Mouse (Mus musculus) forebrain, embryonic 16.5 days (tissue): ENCODE data around the gene Nol4l. TPM values are rescaled to one million over a fixed set of nuclear protein-coding genes. Genes with fewer than 3 reads are reported as not detected.

ENCODE experiments used
- ATAC-seq: fragments of 200-750 bp; cut with Nextera tagmentation; 2 replicates; pipeline ENCODE4 v1.8.0; 2017; ENCODE audit warnings: mild to moderate bottlenecking, moderate library complexity
- H3K27ac ChIP-seq: fragments of 300-500 bp; sonication (generic); 2 replicates; pipeline ENCODE4 v1.5.1; 2014; ENCODE audit warnings: low read length, control low read depth
- H3K27me3 ChIP-seq: fragments of 300-500 bp; sonication (generic); replicated peaks from 2 replicates; pipeline ENCODE4 v1.6.1; 2014; ENCODE audit warnings: low read length; ENCODE audit not compliant: control insufficient read depth, insufficient read depth
- H3K36me3 ChIP-seq: fragments of 300-500 bp; sonication (generic); 2 replicates; pipeline ENCODE4 v1.6.1; 2014; ENCODE audit not compliant: control insufficient read depth, insufficient read depth
- H3K4me1 ChIP-seq: fragments of 300-500 bp; sonication (generic); replicated peaks from 2 replicates; pipeline ENCODE4 v1.6.1; 2014; ENCODE audit warnings: low read length; ENCODE audit not compliant: control insufficient read depth, insufficient read depth
- H3K4me2 ChIP-seq: fragments of 300-500 bp; sonication (generic); 2 replicates; pipeline ENCODE4 v1.6.1; 2014; ENCODE audit warnings: mild to moderate bottlenecking, low read length, control low read depth
- H3K4me3 ChIP-seq: fragments of 300-500 bp; sonication (generic); replicated peaks from 2 replicates; pipeline ENCODE4 v1.5.1; 2014; ENCODE audit warnings: mild to moderate bottlenecking, low read length, control low read depth
- H3K9ac ChIP-seq: fragments of 300-500 bp; sonication (generic); replicated peaks from 2 replicates; pipeline ENCODE4 v1.6.1; 2014; ENCODE audit warnings: low read depth, low read length, control low read depth
- H3K9me3 ChIP-seq: fragments of 300-500 bp; sonication (generic); 2 replicates; pipeline ENCODE4 v1.6.1; 2016; ENCODE audit warnings: low read length; ENCODE audit not compliant: control insufficient read depth
- WGBS: fragments of 180-500 bp; shearing (Covaris S2); extraction: QIAGEN DNeasy Blood & Tissue Kit; methylation state at CpG from one replicate; pipeline ENCODE4 v1.1.7; 2014; 5-methylcytosine and 5-hydroxymethylcytosine counted together
- polyA plus RNA-seq: library from polyadenylated mRNA; unstranded; fragments of >200 nt; fragmentation: Nextera tagmentation; extraction: Ambion mirVana; gene quantifications from 2 replicates; pipeline ENCODE4 v1.2.1, GENCODE M21; 2015

Nol4l gene
- polyA plus RNA-seq, 1 experiment from 2014 or later: 50.4 TPM

- 75% methylated on average over 3 of the region's 3 CpGs for WGBS
- H3K36me3 ChIP-seq: peaks cover 36% of the 10 kb centered on the region
These were observed 120.8 kb downstream of the Nol4l start for GRCm38 (mm10) chr2:153408971-153409370.

GRCm38 (mm10) chr2:153406882-153407281 lies 122.9 kb downstream of the Nol4l start:
- H3K4me1 ChIP-seq: no peaks in the 10 kb centered on the region
- 72% methylated on average over 6 of the region's 6 CpGs for WGBS
- no peak overlapping the region for H3K4me2 ChIP-seq
- H3K27me3 ChIP-seq: no peaks in the 10 kb centered on the region
- H3K4me3 ChIP-seq: no peak overlapping the region
- ATAC-seq: no peak
- no peak overlapping the region for H3K9ac ChIP-seq
- H3K9me3 ChIP-seq: no peaks in the 10 kb centered on the region
- H3K36me3 ChIP-seq: peaks cover 28% of the 10 kb centered on the region
- peak overlapping the region; percentile 18; the same call in 1 of the 2 replicates for H3K27ac ChIP-seq

More at GRCm38 (mm10) chr2:153408971-153409370, 120.8 kb downstream of the Nol4l start:
- no peak overlapping the region for H3K4me3 ChIP-seq
- no peak overlapping the region for H3K9ac ChIP-seq
- H3K27me3 ChIP-seq: no peaks in the 10 kb centered on the region
- no peaks in the 10 kb centered on the region for H3K4me1 ChIP-seq
- H3K4me2 ChIP-seq: no peak overlapping the region
- no peak overlapping the region for H3K27ac ChIP-seq
- ATAC-seq: no peak
- no peaks in the 10 kb centered on the region for H3K9me3 ChIP-seq

- Histone ChIP-seq H3K9ac (no peak overlapping the region), H3K4me1 (no peaks in the 10 kb centered on the region), H3K36me3 (peaks cover 24% of the 10 kb centered on the region), H3K4me3 (no peak overlapping the region), H3K4me2 (no peak overlapping the region), H3K27ac (no peak overlapping the region), H3K9me3 (no peaks in the 10 kb centered on the region), H3K27me3 (no peaks in the 10 kb centered on the region)
- 92% methylated on average over 3 of the region's 3 CpGs for WGBS
- ATAC-seq: no peak
These were observed 124.9 kb downstream of the Nol4l start for GRCm38 (mm10) chr2:153404882-153405281.

- H3K4me1 ChIP-seq: no peaks in the 10 kb centered on the region
- WGBS: 91% methylated on average over 3 of the region's 3 CpGs
- no peaks in the 10 kb centered on the region for H3K9me3 ChIP-seq
- H3K36me3 ChIP-seq: peaks cover 32% of the 10 kb centered on the region
- ATAC-seq: no peak
- H3K27ac ChIP-seq: no peak overlapping the region
- no peak overlapping the region for H3K4me2 ChIP-seq
- H3K4me3 ChIP-seq: no peak overlapping the region
- no peaks in the 10 kb centered on the region for H3K27me3 ChIP-seq
- H3K9ac ChIP-seq: no peak overlapping the region
These were observed 125.7 kb downstream of the Nol4l start for GRCm38 (mm10) chr2:153404062-153404461.

- ATAC-seq: no peak
- Histone ChIP-seq H3K4me2 (no peak overlapping the region), H3K4me3 (no peak overlapping the region), H3K9me3 (no peaks in the 10 kb centered on the region), H3K9ac (no peak overlapping the region), H3K27me3 (no peaks in the 10 kb centered on the region), H3K36me3 (peaks cover 50% of the 10 kb centered on the region), H3K4me1 (no peaks in the 10 kb centered on the region), H3K27ac (no peak overlapping the region)
- WGBS: 68% methylated on average over 15 of the region's 15 CpGs
These were observed 130.6 kb downstream of the Nol4l start for GRCm38 (mm10) chr2:153399166-153399565.

- Histone ChIP-seq H3K9me3 (no peaks in the 10 kb centered on the region), H3K4me1 (no peaks in the 10 kb centered on the region), H3K27ac (no peak overlapping the region), H3K27me3 (no peaks in the 10 kb centered on the region), H3K4me3 (no peak overlapping the region), H3K36me3 (peaks cover 57% of the 10 kb centered on the region), H3K4me2 (no peak overlapping the region), H3K9ac (no peak overlapping the region)
- no peak for ATAC-seq
- 93% methylated on average over 11 of the region's 11 CpGs for WGBS
These were observed 131.8 kb downstream of the Nol4l start for GRCm38 (mm10) chr2:153397790-153398515.

GRCm38 (mm10) chr2:153393045-153393444 lies 136.7 kb downstream of the Nol4l start:
- Histone ChIP-seq H3K4me3 (no peak overlapping the region), H3K9me3 (no peaks in the 10 kb centered on the region), H3K4me1 (no peaks in the 10 kb centered on the region), H3K36me3 (peaks cover 42% of the 10 kb centered on the region), H3K27ac (no peak overlapping the region), H3K27me3 (no peaks in the 10 kb centered on the region), H3K4me2 (no peak overlapping the region), H3K9ac (no peak overlapping the region)
- ATAC-seq: no peak
- 73% methylated on average over 10 of the region's 10 CpGs for WGBS

- Histone ChIP-seq H3K9ac (no peak overlapping the region), H3K9me3 (no peaks in the 10 kb centered on the region), H3K4me2 (no peak overlapping the region), H3K27me3 (no peaks in the 10 kb centered on the region), H3K36me3 (peaks cover 26% of the 10 kb centered on the region), H3K4me1 (no peaks in the 10 kb centered on the region), H3K27ac (no peak overlapping the region), H3K4me3 (no peak overlapping the region)
- no peak for ATAC-seq
- 97% methylated on average over 2 of the region's 2 CpGs for WGBS
These were observed 139.9 kb downstream of the Nol4l start for GRCm38 (mm10) chr2:153389831-153390230.

- 97% methylated on average over 1 of the region's 1 CpGs for WGBS
- no peak overlapping the region for H3K27ac ChIP-seq
- H3K4me2 ChIP-seq: no peak overlapping the region
- H3K9me3 ChIP-seq: no peaks in the 10 kb centered on the region
- peaks cover 7% of the 10 kb centered on the region for H3K36me3 ChIP-seq
- H3K4me1 ChIP-seq: no peaks in the 10 kb centered on the region; the same call in 1 of the 2 replicates
- H3K27me3 ChIP-seq: no peaks in the 10 kb centered on the region
- no peak for ATAC-seq
- H3K9ac ChIP-seq: no peak overlapping the region
- no peak overlapping the region for H3K4me3 ChIP-seq
These were observed 149.3 kb downstream of the Nol4l start for GRCm38 (mm10) chr2:153380479-153380878.
